Comparison of ENCODE assay signal across 8 mouse cellular contexts in genomic region chr10:122982909-122983578, GRCm38 (mm10).
DNase-seq lines count a peak whose midpoint lies in the region; ATAC-seq and TF ChIP-seq lines count a peak whose summit lies in the region.

No protein-coding gene starts in this region.

- H3K9ac ChIP-seq in hindbrain, embryonic 15.5 days = peak overlapping the region; percentile 98
- H3K9ac ChIP-seq in midbrain, postnatal 0 days (replicated peaks; ENCODE audit: low read length, poor library complexity, severe bottlenecking) = peak overlapping the region; percentile 52; the same call in 1 of the 2 replicates

- peaks cover 10% of the 10 kb centered on the region; the same call in 1 of the 2 replicates for H3K9me3 ChIP-seq in megakaryocyte, embryonic 14.5 days
- no peaks in the 10 kb centered on the region for H3K9me3 ChIP-seq in hindbrain, embryonic 15.5 days
- no peaks in the 10 kb centered on the region for H3K9me3 ChIP-seq in midbrain, postnatal 0 days (ENCODE audit: low read length)

- peak in 1 of 2 experiments; percentile 51 for DNase-seq in cerebellum, adult 2 months
- no peak for DNase-seq in cerebellum, adult 11 months
- DNase-seq in midbrain, postnatal 0 days (ENCODE audit: low spot score) = no peak
- no peak for DNase-seq in adrenal gland, adult 8-10 months
- no peak for DNase-seq in ovary, postnatal 14 days (ENCODE audit: low spot score)

- peaks cover 4% of the 10 kb centered on the region; the same call in 1 of the 2 replicates for H3K4me1 ChIP-seq in cerebellum, adult 2 months (ENCODE audit: control insufficient read depth, insufficient read depth, low read length)
- peaks cover 38% of the 10 kb centered on the region for H3K4me1 ChIP-seq in megakaryocyte, embryonic 14.5 days
- H3K4me1 ChIP-seq in hindbrain, embryonic 15.5 days (replicated peaks) = peaks cover 39% of the 10 kb centered on the region
- peaks cover 10% of the 10 kb centered on the region for H3K4me1 ChIP-seq in midbrain, postnatal 0 days (ENCODE audit: insufficient read depth, low read length)

- H3K36me3 ChIP-seq in megakaryocyte, embryonic 14.5 days (replicated peaks; ENCODE audit: low read length) = peaks cover 45% of the 10 kb centered on the region
- no peaks in the 10 kb centered on the region; the same call in 1 of the 2 replicates for H3K36me3 ChIP-seq in hindbrain, embryonic 15.5 days
- H3K36me3 ChIP-seq in midbrain, postnatal 0 days (ENCODE audit: insufficient read depth, low read length) = no peaks in the 10 kb centered on the region; the same call in 1 of the 2 replicates

- WGBS in cerebellum, adult 2 months = 9% methylated on average over 11 of the region's 11 CpGs
- 46% methylated on average over 11 of the region's 11 CpGs for WGBS in hindbrain, embryonic 15.5 days
- 46% methylated on average over 11 of the region's 11 CpGs for WGBS in midbrain, postnatal 0 days

- no peak for TF ChIP-seq CTCF in cerebellum, adult 2 months (IDR thresholded peaks at IDR 0.05; ENCODE audit: borderline replicate concordance, insufficient read depth, low read depth, low read length)
- no peak for TF ChIP-seq CTCF in midbrain, postnatal 0 days (IDR thresholded peaks at IDR 0.05)

- peak overlapping the region; percentile 81 for H3K4me2 ChIP-seq in hindbrain, embryonic 15.5 days
- peak overlapping the region; percentile 71 for H3K4me2 ChIP-seq in midbrain, postnatal 0 days (ENCODE audit: low read depth, low read length, poor library complexity, severe bottlenecking)

- no peak for ATAC-seq in megakaryocyte, adult 5-6 weeks (ENCODE audit: poor library complexity, severe bottlenecking)
- ATAC-seq in hindbrain, embryonic 15.5 days (ENCODE audit: low FRiP score, low read depth) = no peak
- no peak for ATAC-seq in midbrain, postnatal 0 days (ENCODE audit: low FRiP score)

- H3K4me3 ChIP-seq in cerebellum, adult 2 months (replicated peaks; ENCODE audit: insufficient read depth, low read depth, low read length) = peak overlapping the region; percentile 64
- peak overlapping the region; percentile 99 for H3K4me3 ChIP-seq in megakaryocyte, embryonic 14.5 days (replicated peaks)
- peak overlapping the region; percentile 98 for H3K4me3 ChIP-seq in hindbrain, embryonic 15.5 days
- peak overlapping the region; percentile 91 for H3K4me3 ChIP-seq in midbrain, postnatal 0 days (ENCODE audit: low read depth, low read length)

- TF ChIP-seq POLR2A in cerebellum, adult 2 months (IDR thresholded peaks at IDR 0.05; ENCODE audit: borderline replicate concordance, insufficient read depth, low read length) = no peak

- H3K27ac ChIP-seq in cerebellum, adult 2 months (ENCODE audit: insufficient read depth, low read length) = no peak overlapping the region
- H3K27ac ChIP-seq in hindbrain, embryonic 15.5 days (replicated peaks) = peak overlapping the region; percentile 100
- H3K27ac ChIP-seq in midbrain, postnatal 0 days (ENCODE audit: low read depth, low read length) = no peak overlapping the region

- no peaks in the 10 kb centered on the region for H3K27me3 ChIP-seq in cerebellum, adult 2 months (ENCODE audit: control insufficient read depth, insufficient read depth, low read length)
- no peaks in the 10 kb centered on the region for H3K27me3 ChIP-seq in megakaryocyte, embryonic 14.5 days (replicated peaks)
- no peaks in the 10 kb centered on the region for H3K27me3 ChIP-seq in hindbrain, embryonic 15.5 days
- H3K27me3 ChIP-seq in midbrain, postnatal 0 days (ENCODE audit: insufficient read depth, low read length) = no peaks in the 10 kb centered on the region
